Mouse (Mus musculus): ENCODE data around the gene Btbd9. TPM values are rescaled to one million over a fixed set of nuclear protein-coding genes. Genes with fewer than 3 reads are reported as not detected.

The Btbd9 gene
- polyA plus RNA-seq, 1 experiment = 21.0 TPM

DNA sequence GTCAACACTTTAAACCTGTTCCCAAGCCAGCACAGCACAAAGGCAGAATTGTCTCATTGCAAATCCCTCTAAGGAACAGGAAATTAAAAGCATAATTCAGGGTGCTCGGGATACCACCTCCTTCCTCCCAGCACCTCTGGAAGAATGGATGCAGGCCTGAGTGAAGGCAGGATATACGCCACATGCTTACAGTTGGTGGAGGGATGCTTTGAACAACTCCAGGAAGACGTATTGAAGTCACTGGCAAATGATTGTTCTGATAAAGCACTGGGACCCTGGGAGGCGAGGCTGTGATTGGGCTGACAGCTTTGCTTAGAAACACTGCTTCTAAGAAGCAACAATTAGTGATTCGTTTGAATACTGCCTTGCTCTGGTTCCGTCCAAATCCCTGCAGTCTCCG lies 140.8 kb downstream of the Btbd9 start:
- Histone ChIP-seq H3K27ac (ENCODE audit: control insufficient read depth, insufficient read depth, low read depth, low read length, poor library complexity) (no peak overlapping the region), H3K4me3 (replicated peaks; ENCODE audit: control insufficient read depth, low read depth, low read length) (no peak overlapping the region), H3K4me1 (ENCODE audit: control insufficient read depth, insufficient read depth, low read length) (no peaks in the 10 kb centered on the region)
- WGBS = 84% methylated on average over 7 of the region's 7 CpGs
- TF ChIP-seq CTCF (IDR thresholded peaks at IDR 0.05; ENCODE audit: control insufficient read depth, insufficient read depth, low read length) (no peak), POLR2A (IDR thresholded peaks at IDR 0.05; ENCODE audit: borderline replicate concordance, control insufficient read depth, low read depth, low read length) (no peak)

DNA sequence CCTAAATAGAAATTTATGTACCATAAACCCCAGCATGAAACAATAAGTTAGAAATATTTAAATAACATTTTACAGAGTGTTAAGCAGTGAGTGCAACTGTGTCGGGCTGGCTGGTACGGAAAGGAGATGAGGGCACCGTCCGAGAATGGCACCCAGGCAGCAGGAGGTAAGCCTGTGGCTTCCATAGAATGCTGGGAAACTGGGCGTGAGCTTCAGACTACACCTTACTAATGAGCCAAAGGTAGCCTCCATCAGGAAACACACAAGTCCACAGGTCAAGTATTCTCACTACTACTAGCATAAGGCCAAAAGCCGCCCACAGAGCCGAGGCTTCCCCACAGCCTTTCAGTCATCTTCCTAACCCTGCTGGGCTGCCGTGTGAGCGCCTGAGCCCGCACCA lies 144.2 kb downstream of the Btbd9 start:
- TF ChIP-seq POLR2A (IDR thresholded peaks at IDR 0.05; ENCODE audit: borderline replicate concordance, control insufficient read depth, low read depth, low read length) = no peak
- no peak for TF ChIP-seq CTCF (IDR thresholded peaks at IDR 0.05; ENCODE audit: control insufficient read depth, insufficient read depth, low read length)
- Histone ChIP-seq H3K4me1 (ENCODE audit: control insufficient read depth, insufficient read depth, low read length) (no peaks in the 10 kb centered on the region), H3K27ac (ENCODE audit: control insufficient read depth, insufficient read depth, low read depth, low read length, poor library complexity) (no peak overlapping the region), H3K4me3 (replicated peaks; ENCODE audit: control insufficient read depth, low read depth, low read length) (no peak overlapping the region)
- 88% methylated on average over 10 of the region's 10 CpGs for WGBS

DNA sequence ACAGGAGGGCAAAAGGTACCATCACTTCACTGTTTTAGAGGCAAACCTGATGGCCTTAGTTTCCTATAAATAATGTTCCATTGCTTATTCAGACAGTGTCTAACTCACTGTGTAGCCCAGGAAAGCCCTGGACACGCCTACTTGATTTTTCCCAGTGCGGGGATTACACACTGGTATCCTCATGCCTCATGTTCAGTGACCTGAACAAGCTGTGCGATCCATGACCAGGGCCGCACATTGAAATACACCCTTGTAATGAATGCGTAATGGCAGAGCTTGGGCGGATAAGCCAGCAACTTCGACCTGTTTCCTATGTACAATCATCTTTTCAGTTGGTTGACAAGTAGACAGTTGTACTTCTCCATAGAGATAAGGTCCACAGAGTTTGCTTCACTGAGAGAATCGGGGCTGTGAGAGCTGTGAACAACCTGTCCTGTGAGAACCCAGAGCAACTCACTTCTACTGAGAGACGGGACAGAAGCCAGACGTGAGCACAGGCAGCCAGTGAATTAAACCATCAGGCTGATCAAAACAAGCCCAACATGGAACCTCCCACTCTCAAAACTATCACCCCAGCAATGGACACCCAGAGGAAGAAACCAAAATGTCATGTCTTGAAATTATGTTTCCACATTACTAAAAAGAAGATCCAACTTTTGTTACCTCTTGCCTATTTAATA lies 145.2 kb downstream of the Btbd9 start:
- no peak for TF ChIP-seq CTCF (IDR thresholded peaks at IDR 0.05; ENCODE audit: control insufficient read depth, insufficient read depth, low read length)
- no peak for TF ChIP-seq POLR2A (IDR thresholded peaks at IDR 0.05; ENCODE audit: borderline replicate concordance, control insufficient read depth, low read depth, low read length)
- Histone ChIP-seq H3K4me3 (replicated peaks; ENCODE audit: control insufficient read depth, low read depth, low read length) (no peak overlapping the region), H3K4me1 (ENCODE audit: control insufficient read depth, insufficient read depth, low read length) (no peaks in the 10 kb centered on the region), H3K27ac (ENCODE audit: control insufficient read depth, insufficient read depth, low read depth, low read length, poor library complexity) (no peak overlapping the region)
- WGBS = 84% methylated on average over 10 of the region's 10 CpGs

GRCm38 (mm10) chr17:30428661-30429060 lies 147.6 kb downstream of the Btbd9 start:
- 85% methylated on average over 9 of the region's 9 CpGs for WGBS
- H3K27ac ChIP-seq (ENCODE audit: control insufficient read depth, insufficient read depth, low read depth, low read length, poor library complexity) = no peak overlapping the region
- no peak overlapping the region for H3K4me3 ChIP-seq (replicated peaks; ENCODE audit: control insufficient read depth, low read depth, low read length)
- TF ChIP-seq POLR2A (IDR thresholded peaks at IDR 0.05; ENCODE audit: borderline replicate concordance, control insufficient read depth, low read depth, low read length) = no peak
- no peaks in the 10 kb centered on the region for H3K4me1 ChIP-seq (ENCODE audit: control insufficient read depth, insufficient read depth, low read length)

DNA sequence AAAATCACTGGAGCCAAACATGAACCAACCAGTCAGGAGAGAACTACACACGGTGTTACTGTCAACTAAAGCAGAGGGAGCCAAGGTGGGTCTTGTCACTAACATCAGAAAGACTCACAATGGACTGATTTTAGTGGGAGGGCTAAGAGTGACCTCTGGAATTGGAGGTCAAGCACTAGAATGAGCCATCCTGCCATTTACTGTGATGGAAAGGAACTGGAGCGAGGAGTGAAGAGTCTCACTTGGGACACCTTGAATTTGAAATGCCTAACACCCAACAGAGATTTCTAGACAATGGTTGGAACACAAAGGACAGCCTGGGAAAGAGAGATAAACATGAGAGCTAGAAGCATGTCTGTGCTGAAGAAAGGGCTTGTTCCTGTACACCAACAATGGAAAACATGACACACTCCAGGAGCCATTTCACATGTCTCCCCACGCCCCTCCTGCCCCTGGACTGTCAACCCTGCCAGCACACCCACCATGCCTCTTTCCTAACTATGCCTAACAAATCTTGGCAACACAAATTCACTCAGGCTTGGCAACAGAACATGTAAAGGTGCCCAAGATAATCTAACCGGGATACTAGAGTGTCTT lies 152.9 kb downstream of the Btbd9 start:
- 71% methylated on average over 4 of the region's 4 CpGs for WGBS
- TF ChIP-seq POLR2A (IDR thresholded peaks at IDR 0.05; ENCODE audit: borderline replicate concordance, control insufficient read depth, low read depth, low read length) (no peak), CTCF (IDR thresholded peaks at IDR 0.05; ENCODE audit: control insufficient read depth, insufficient read depth, low read length) (no peak)

DNA sequence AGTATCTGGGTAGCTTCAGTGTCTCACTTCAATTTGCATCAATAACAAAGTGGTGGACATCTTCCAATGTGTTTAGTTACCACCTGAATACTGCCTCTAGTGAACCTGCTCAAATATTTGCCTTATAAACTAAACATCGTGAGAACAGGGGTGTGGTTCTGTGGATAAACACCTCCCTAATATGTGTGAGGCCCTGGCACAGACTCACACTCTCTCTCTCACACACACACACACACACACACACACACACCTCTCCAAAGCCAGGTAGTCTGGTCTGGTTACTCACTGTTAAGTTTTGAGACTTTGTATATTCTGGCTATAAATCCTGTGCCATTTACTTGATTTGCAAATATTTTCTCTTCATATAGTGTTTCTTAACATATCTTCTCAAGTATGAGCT lies 154.0 kb downstream of the Btbd9 start:
- no peak overlapping the region for H3K27ac ChIP-seq (ENCODE audit: control insufficient read depth, insufficient read depth, low read depth, low read length, poor library complexity)
- H3K4me3 ChIP-seq (replicated peaks; ENCODE audit: control insufficient read depth, low read depth, low read length) = no peak overlapping the region
- WGBS = 78% methylated on average over 1 of the region's 1 CpGs
- H3K4me1 ChIP-seq (ENCODE audit: control insufficient read depth, insufficient read depth, low read length) = no peaks in the 10 kb centered on the region; the same call in 1 of the 2 replicates
- TF ChIP-seq CTCF (IDR thresholded peaks at IDR 0.05; ENCODE audit: control insufficient read depth, insufficient read depth, low read length) (no peak), POLR2A (IDR thresholded peaks at IDR 0.05; ENCODE audit: borderline replicate concordance, control insufficient read depth, low read depth, low read length) (no peak)

More for the DNA sequence above, 152.9 kb downstream of the Btbd9 start:
- Histone ChIP-seq H3K4me3 (replicated peaks; ENCODE audit: control insufficient read depth, low read depth, low read length) (no peak overlapping the region), H3K4me1 (ENCODE audit: control insufficient read depth, insufficient read depth, low read length) (no peaks in the 10 kb centered on the region; the same call in 1 of the 2 replicates), H3K27ac (ENCODE audit: control insufficient read depth, insufficient read depth, low read depth, low read length, poor library complexity) (no peak overlapping the region)

DNA sequence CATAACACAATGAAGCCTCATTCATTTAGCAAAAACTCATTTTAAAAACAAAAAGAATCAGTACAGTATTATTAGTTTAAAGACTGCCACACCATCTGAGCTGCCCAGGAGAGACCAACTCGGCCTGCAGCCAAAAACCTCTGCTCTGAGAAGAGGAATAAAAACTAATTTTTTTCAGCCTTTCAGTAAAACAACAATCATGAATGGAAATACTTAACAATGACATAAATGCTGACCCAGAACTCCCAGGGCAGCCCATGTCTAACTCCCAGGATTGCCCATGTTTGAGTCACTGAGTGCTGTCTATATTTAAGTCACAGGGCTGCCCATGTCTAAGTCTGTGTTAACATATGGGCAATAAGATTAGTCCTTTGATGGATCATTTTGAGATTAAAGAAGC lies 155.0 kb downstream of the Btbd9 start:
- H3K27ac ChIP-seq (ENCODE audit: control insufficient read depth, insufficient read depth, low read depth, low read length, poor library complexity) = no peak overlapping the region
- no peak for TF ChIP-seq POLR2A (IDR thresholded peaks at IDR 0.05; ENCODE audit: borderline replicate concordance, control insufficient read depth, low read depth, low read length)
- no peak for TF ChIP-seq CTCF (IDR thresholded peaks at IDR 0.05; ENCODE audit: control insufficient read depth, insufficient read depth, low read length)
- WGBS = 65% methylated on average over 1 of the region's 1 CpGs
- H3K4me1 ChIP-seq (ENCODE audit: control insufficient read depth, insufficient read depth, low read length) = no peaks in the 10 kb centered on the region; the same call in 1 of the 2 replicates
- no peak overlapping the region for H3K4me3 ChIP-seq (replicated peaks; ENCODE audit: control insufficient read depth, low read depth, low read length)

DNA sequence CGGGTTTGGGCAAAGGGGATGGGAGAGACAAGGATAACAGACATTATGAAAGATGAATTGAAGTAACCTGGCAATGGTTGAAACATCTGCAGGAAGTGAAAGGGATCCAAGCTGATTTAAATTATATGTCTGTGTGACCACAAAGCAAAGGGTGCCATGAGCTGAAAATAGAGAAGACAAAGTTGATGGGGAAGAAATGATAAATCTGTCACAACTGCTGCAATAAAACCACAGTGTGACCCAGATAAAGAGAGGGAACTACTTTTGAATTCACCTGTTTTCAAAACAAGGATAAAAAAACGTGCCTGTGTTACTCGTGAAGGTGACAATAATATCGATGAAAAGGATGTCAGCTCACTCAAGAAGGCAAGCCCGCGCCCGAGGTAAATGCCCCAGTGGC lies 156.8 kb downstream of the Btbd9 start:
- no peaks in the 10 kb centered on the region; the same call in 1 of the 2 replicates for H3K4me1 ChIP-seq (ENCODE audit: control insufficient read depth, insufficient read depth, low read length)
- 42% methylated on average over 7 of the region's 7 CpGs for WGBS
- no peak overlapping the region for H3K27ac ChIP-seq (ENCODE audit: control insufficient read depth, insufficient read depth, low read depth, low read length, poor library complexity)
- no peak for TF ChIP-seq CTCF (IDR thresholded peaks at IDR 0.05; ENCODE audit: control insufficient read depth, insufficient read depth, low read length)
- TF ChIP-seq POLR2A (IDR thresholded peaks at IDR 0.05; ENCODE audit: borderline replicate concordance, control insufficient read depth, low read depth, low read length) = no peak
- no peak overlapping the region for H3K4me3 ChIP-seq (replicated peaks; ENCODE audit: control insufficient read depth, low read depth, low read length)
